Mouse (Mus musculus) T-helper 17 cell (primary cell): ENCODE results near the gene Trnt1.

Source experiments
- in situ Hi-C, 2 experiments: fragments of 300-600 bp; cut with MboI, MseI; formaldehyde crosslinking; loops; 1 replicate in 1 of 2; 2 replicates in 1 of 2; pipeline ENCODE4 v1.15.1; 2025; ENCODE audit warnings: high pct_unique_total_duplicates in 2 of 2

Gene Trnt1

GRCm38 (mm10) chr6:106768640-106769289 lies at the start of gene Trnt1:
Gene Trnt1, plus strand, starts transcription at chr6:106769120.
- in situ Hi-C loops = no loop called here

- in situ Hi-C loops = no loop called here
Measured at GRCm38 (mm10) chr6:106725642-106726041, 43.3 kb upstream of the Trnt1 start.

- in situ Hi-C loops = no loop called here
Measured at GRCm38 (mm10) chr6:106726078-106726477, 42.8 kb upstream of the Trnt1 start.

GRCm38 (mm10) chr6:106727703-106728102 lies 41.2 kb upstream of the Trnt1 start:
- in situ Hi-C loops = no loop called here

- in situ Hi-C loops = no loop called here
Measured at GRCm38 (mm10) chr6:106729682-106730314, 39.1 kb upstream of the Trnt1 start.

GRCm38 (mm10) chr6:106732563-106732962 lies 36.4 kb upstream of the Trnt1 start:
- in situ Hi-C loops = no loop called here

GRCm38 (mm10) chr6:106738229-106738628 lies 30.7 kb upstream of the Trnt1 start:
- in situ Hi-C loops = no loop called here

- in situ Hi-C loops = no loop called here
Measured at GRCm38 (mm10) chr6:106740244-106740825, 28.6 kb upstream of the Trnt1 start.

- in situ Hi-C loops = no loop called here
Measured at GRCm38 (mm10) chr6:106743556-106744233, 25.2 kb upstream of the Trnt1 start.

- in situ Hi-C loops = no loop called here
Measured at GRCm38 (mm10) chr6:106745673-106746394, 23.1 kb upstream of the Trnt1 start.

GRCm38 (mm10) chr6:106747251-106747650 lies 21.7 kb upstream of the Trnt1 start:
- in situ Hi-C loops = no loop called here

- in situ Hi-C loops = no loop called here
Measured at GRCm38 (mm10) chr6:106747804-106748203, 21.1 kb upstream of the Trnt1 start.

GRCm38 (mm10) chr6:106748887-106749388 lies 20.0 kb upstream of the Trnt1 start, which contains the start of gene Il5ra:
Gene Il5ra, minus strand, starts transcription at chr6:106749037.
- in situ Hi-C loops = no loop called here

GRCm38 (mm10) chr6:106750291-106750690 lies 18.6 kb upstream of the Trnt1 start:
- in situ Hi-C loops = no loop called here

- in situ Hi-C loops = no loop called here
Measured at GRCm38 (mm10) chr6:106758299-106758698, 10.6 kb upstream of the Trnt1 start.

- in situ Hi-C loops = no loop called here
Measured at GRCm38 (mm10) chr6:106760473-106761218, 8.3 kb upstream of the Trnt1 start.

GRCm38 (mm10) chr6:106761486-106761885 lies 7.4 kb upstream of the Trnt1 start:
- in situ Hi-C loops = no loop called here

- in situ Hi-C loops = no loop called here
Measured at GRCm38 (mm10) chr6:106765892-106766291, 3.0 kb upstream of the Trnt1 start.

- in situ Hi-C loops = no loop called here
Measured at GRCm38 (mm10) chr6:106766774-106767173, 2.1 kb upstream of the Trnt1 start.

- in situ Hi-C loops = no loop called here
Measured at GRCm38 (mm10) chr6:106769290-106769866, 458 bp downstream of the Trnt1 start.
